Mouse (Mus musculus) Patski (cell line): ENCODE measurements around the gene Tcf25. TPM values are rescaled to one million over a fixed set of nuclear protein-coding genes. Genes with fewer than 3 reads are reported as not detected.

Experiments used
- ATAC-seq: fragments of 100-300 bp; one replicate; pipeline ENCODE4 v1.8.0; 2021
- CTCF ChIA-PET: fragments of 350-600 bp; sonication (Branson Sonifier 250); formaldehyde crosslinking; loops from one replicate; lab custom pipeline; 2022; ENCODE audit warnings: inconsistent platforms; lab: Charles Lee
- POLR2A ChIA-PET: fragments of 350-600 bp; sonication (Branson Sonifier 250); formaldehyde crosslinking; loops from one replicate; lab custom pipeline; 2022; ENCODE audit warnings: antibody characterized with exemption, inconsistent platforms; lab: Charles Lee
- DNase-seq: peaks from one replicate; pipeline ENCODE4 v3.0.0-alpha.2; 2011; ENCODE audit warnings: low read depth, low spot score
- H3K27me3 ChIP-seq: fragments of 371-371 bp; one replicate; pipeline ENCODE4 v1.5.1; 2021
- CTCF ChIP-seq: fragments of 100-300 bp; IDR thresholded peaks from one replicate; pipeline ENCODE4 v1.5.1; 2021
- in situ Hi-C: fragments of 300-500 bp; cut with MboI; formaldehyde crosslinking; loops from 3 replicates; pipeline ENCODE4 v1.11.1; 2018; ENCODE audit warnings: low pct_unique_long_range_greater_than_20kb, mixed read lengths
- polyA plus RNA-seq: library from polyadenylated mRNA; unstranded; gene quantifications from one replicate; pipeline ENCODE4 v1.2.3, GENCODE M21; 2021

Tcf25 gene
- polyA plus RNA-seq, 1 experiment from 2014 or later, result 232 TPM

GRCm38 (mm10) chr8:123333864-123334263 is 39.7 kb upstream of the Tcf25 start:
- H3K27me3 ChIP-seq, result no peaks in the 10 kb centered on the region
- TF ChIP-seq CTCF, result no peak
- in situ Hi-C loops, result no loop called here
- ATAC-seq (no peak), DNase-seq (no peak)
- CTCF ChIA-PET, result interaction anchor here (1.4 kb wide), 1 partner anchor 12 kb away, joined by 3 read pairs; no protein-coding TSS in a partner anchor
- POLR2A ChIA-PET, result no interaction called here

- POLR2A ChIA-PET, result no interaction called here
- CTCF ChIA-PET, result interaction anchor here (1.4 kb wide), 1 partner anchor 11 kb away, joined by 3 read pairs; no protein-coding TSS in a partner anchor
- DNase-seq (no peak), ATAC-seq (no peak)
- in situ Hi-C loops, result no loop called here
- no peaks in the 10 kb centered on the region for H3K27me3 ChIP-seq
- no peak for TF ChIP-seq CTCF
Observed at GRCm38 (mm10) chr8:123334467-123334866, 39.1 kb upstream of the Tcf25 start.

- in situ Hi-C loops, result no loop called here
- no peak for TF ChIP-seq CTCF
- POLR2A ChIA-PET, result no interaction called here
- CTCF ChIA-PET, result interaction anchor here (1.2 kb wide), 1 partner anchor 14 kb away, joined by 3 read pairs; no protein-coding TSS in a partner anchor
- H3K27me3 ChIP-seq, result no peaks in the 10 kb centered on the region
- ATAC-seq (no peak), DNase-seq (no peak)
Observed at GRCm38 (mm10) chr8:123337475-123337874, 36.1 kb upstream of the Tcf25 start.

DNA sequence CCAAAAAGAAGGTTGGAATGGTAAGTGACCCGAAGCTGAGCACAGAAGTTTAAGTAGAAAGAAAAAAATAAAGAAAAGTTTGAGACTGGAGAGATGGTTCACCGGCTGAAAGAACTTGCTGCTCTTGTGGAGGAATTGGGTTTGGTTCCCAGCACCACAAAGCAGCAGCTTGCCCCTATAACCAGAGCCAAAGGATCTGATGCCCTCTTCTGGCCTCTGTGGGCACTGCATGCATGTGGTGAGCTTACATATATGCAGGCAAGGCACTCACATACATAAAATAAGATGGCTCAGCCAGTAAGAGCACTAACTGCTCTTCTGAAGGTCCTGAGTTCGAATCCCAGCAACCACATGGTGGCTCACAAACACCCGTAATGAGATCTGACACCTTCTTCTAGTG is 33.5 kb upstream of the Tcf25 start:
- in situ Hi-C loops, result no loop called here
- ChIA-PET POLR2A (interaction anchor here (0.6 kb wide), 1 partner anchor 35 kb away, joined by 3 read pairs; no protein-coding TSS in a partner anchor), CTCF (interaction anchor here (1.4 kb wide), 1 partner anchor 11 kb away, joined by 3 read pairs; no protein-coding TSS in a partner anchor)
- DNase-seq, result no peak
- TF ChIP-seq CTCF, result no peak
- no peak for ATAC-seq
- H3K27me3 ChIP-seq, result no peaks in the 10 kb centered on the region

GRCm38 (mm10) chr8:123341040-123342015 is 32.2 kb upstream of the Tcf25 start:
- ChIA-PET CTCF (no interaction called here), POLR2A (no interaction called here)
- ATAC-seq (no peak), DNase-seq (no peak)
- H3K27me3 ChIP-seq, result no peaks in the 10 kb centered on the region
- no peak for TF ChIP-seq CTCF
- in situ Hi-C loops, result no loop called here

DNA sequence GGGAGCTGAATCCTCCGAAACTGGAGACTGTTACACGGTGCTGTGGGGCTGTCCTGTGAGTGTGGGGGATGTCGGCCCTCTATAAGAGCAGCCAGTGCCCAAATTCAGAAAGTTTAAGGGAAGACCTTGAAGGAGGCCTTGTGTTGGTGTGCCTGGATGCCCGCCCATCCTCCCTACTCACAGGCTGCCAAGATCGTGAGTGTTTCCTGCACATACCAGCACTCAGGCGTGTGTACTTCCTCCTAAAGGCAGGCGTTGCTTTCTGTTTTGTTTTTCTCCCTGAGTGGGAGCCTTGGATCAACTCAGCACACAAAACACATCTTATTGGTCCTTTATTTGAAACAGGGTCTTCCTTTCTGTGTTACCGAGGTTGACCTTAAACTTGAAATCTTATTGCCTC is 31.3 kb upstream of the Tcf25 start:
- TF ChIP-seq CTCF, result no peak
- H3K27me3 ChIP-seq, result no peaks in the 10 kb centered on the region
- DNase-seq, result no peak
- no peak for ATAC-seq
- CTCF ChIA-PET, result no interaction called here
- POLR2A ChIA-PET, result no interaction called here
- in situ Hi-C loops, result no loop called here

- no peak for TF ChIP-seq CTCF
- ChIA-PET CTCF (interaction anchor here (1.2 kb wide), 1 partner anchor 10 kb away, joined by 3 read pairs; the partner anchor contains the start of gene Spire2), POLR2A (interaction anchor here (0.9 to 1.2 kb wide), 2 partner anchors 12 to 29 kb away, joined by 4 read pairs; no protein-coding TSS in a partner anchor)
- DNase-seq (no peak), ATAC-seq (no peak)
- in situ Hi-C loops, result no loop called here
- no peaks in the 10 kb centered on the region for H3K27me3 ChIP-seq
Observed at GRCm38 (mm10) chr8:123342911-123343310, 30.6 kb upstream of the Tcf25 start.

- ATAC-seq, result no peak
- in situ Hi-C loops, result no loop called here
- TF ChIP-seq CTCF, result no peak
Observed at GRCm38 (mm10) chr8:123343422-123343821, 30.1 kb upstream of the Tcf25 start.

DNA sequence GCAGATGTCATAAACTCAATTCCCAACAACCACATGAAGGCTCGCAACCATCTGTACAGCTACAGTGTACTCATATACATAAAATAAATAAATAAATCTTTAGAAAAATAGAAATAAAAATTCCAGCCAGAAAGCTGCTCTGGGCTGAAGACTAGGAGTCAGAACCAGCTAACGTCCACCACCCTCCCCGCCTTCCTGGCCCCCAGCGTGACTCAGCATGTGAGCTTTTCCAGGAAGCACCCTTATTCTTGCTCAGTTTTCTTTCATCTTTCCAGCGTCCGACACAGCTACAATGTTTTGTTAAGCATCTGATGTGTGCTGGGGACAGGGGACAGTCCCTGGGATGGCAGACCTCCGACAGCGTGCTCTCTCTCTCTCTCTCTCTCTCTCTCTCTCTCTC is 28.4 kb upstream of the Tcf25 start:
- no peak for DNase-seq
- in situ Hi-C loops, result no loop called here
- CTCF ChIA-PET, result interaction anchor here (0.9 to 1.1 kb wide), 3 partner anchors 11 to 16 kb away, joined by 3 read pairs; partner anchors contain the start of gene Spire2

More at GRCm38 (mm10) chr8:123343422-123343821, 30.1 kb upstream of the Tcf25 start:
- POLR2A ChIA-PET, result interaction anchor here (0.9 to 1.2 kb wide), 2 partner anchors 12 to 30 kb away, joined by 4 read pairs; no protein-coding TSS in a partner anchor
- CTCF ChIA-PET, result interaction anchor here (0.9 to 1.2 kb wide), 3 partner anchors 11 to 19 kb away, joined by 3 read pairs; partner anchors contain the start of gene Spire2
- no peaks in the 10 kb centered on the region for H3K27me3 ChIP-seq
- DNase-seq, result no peak

DNA sequence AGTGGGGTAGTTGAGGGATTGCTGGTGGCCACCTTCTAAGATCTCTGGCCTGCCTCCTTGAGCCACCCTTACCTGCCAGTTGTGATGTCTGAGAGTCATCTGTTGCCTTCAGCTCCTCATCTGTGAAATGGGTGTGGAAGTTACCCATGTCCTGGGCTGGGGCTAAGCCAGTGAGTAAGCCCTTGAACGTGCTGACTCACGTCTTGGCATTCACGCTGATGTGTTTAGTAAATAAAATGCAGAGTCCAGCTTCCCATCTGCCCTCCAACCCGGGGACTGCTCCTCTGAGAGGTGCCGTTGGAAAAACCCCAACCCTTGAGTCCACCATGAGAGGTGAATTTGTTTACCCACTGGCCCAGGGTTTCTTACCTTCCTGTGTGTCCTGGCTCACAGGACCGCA is 27.7 kb upstream of the Tcf25 start:
- ATAC-seq, result no peak
- DNase-seq, result no peak
- CTCF ChIA-PET, result interaction anchor here (0.9 to 1.1 kb wide), 3 partner anchors 12 to 15 kb away, joined by 3 read pairs; partner anchors contain the start of gene Spire2
- H3K27me3 ChIP-seq, result no peaks in the 10 kb centered on the region
- in situ Hi-C loops, result no loop called here
- POLR2A ChIA-PET, result interaction anchor here (1.3 kb wide), 1 partner anchor 15 kb away, joined by 3 read pairs; no protein-coding TSS in a partner anchor
- TF ChIP-seq CTCF, result no peak

More for the DNA sequence above, 28.4 kb upstream of the Tcf25 start:
- TF ChIP-seq CTCF, result no peak
- no peaks in the 10 kb centered on the region for H3K27me3 ChIP-seq
- ATAC-seq, result no peak
- POLR2A ChIA-PET, result interaction anchor here (1.3 kb wide), 1 partner anchor 16 kb away, joined by 3 read pairs; no protein-coding TSS in a partner anchor
